Mouse (Mus musculus): ENCODE measurements around the gene Gm10320.

GRCm38 (mm10) chr13:98477991-98478390, 13.8 kb downstream of the Gm10320 start:
- no peak for TF ChIP-seq CTCF (conservative IDR thresholded peaks at IDR 0.05; ENCODE audit: insufficient read depth, insufficient read length, low read depth, low read length)
- no peak for TF ChIP-seq POLR2A (IDR thresholded peaks at IDR 0.05; ENCODE audit: low read depth, low read length)
